Mouse (Mus musculus) heart, postnatal 0 days (tissue): ENCODE measurements at regions not wholly inside any gene's neighbourhood (a gene's known extent, or its start where the extent isn't known, plus 50 kb on each side); places are given as distances from the start of the nearest gene placed in this dataset.

Experiments used
- ATAC-seq: fragments of 200-750 bp; cut with Nextera tagmentation; 2 replicates; pipeline ENCODE4 v1.8.0; 2017; ENCODE audit warnings: low read depth, moderate number of reproducible peaks, moderate library complexity; ENCODE audit not compliant: insufficient read depth
- DNase-seq: peaks from one replicate; pipeline ENCODE4 v3.0.0-alpha.2; 2016; ENCODE audit warnings: low spot score
- H3K27ac ChIP-seq: fragments of 300-500 bp; sonication (generic); 2 replicates; pipeline ENCODE4 v1.5.1; 2014; ENCODE audit warnings: low read depth, mild to moderate bottlenecking
- H3K27me3 ChIP-seq: fragments of 300-500 bp; sonication (generic); 2 replicates; pipeline ENCODE4 v1.6.1; 2014; ENCODE audit warnings: low read length, mixed read lengths; ENCODE audit not compliant: control insufficient read depth, insufficient read depth
- H3K36me3 ChIP-seq: fragments of 300-500 bp; sonication (generic); replicated peaks from 2 replicates; pipeline ENCODE4 v1.6.1; 2014; ENCODE audit warnings: low read length, mixed read lengths; ENCODE audit not compliant: control insufficient read depth, insufficient read depth
- H3K4me1 ChIP-seq: fragments of 300-500 bp; sonication (generic); 2 replicates; pipeline ENCODE4 v1.6.1; 2014; ENCODE audit warnings: antibody characterized with exemption; ENCODE audit not compliant: control insufficient read depth, insufficient read depth
- H3K4me2 ChIP-seq: fragments of 300-500 bp; sonication (generic); 2 replicates; pipeline ENCODE4 v1.6.1; 2014; ENCODE audit warnings: low read depth, mild to moderate bottlenecking, low read length, moderate library complexity
- H3K4me3 ChIP-seq: fragments of 300-500 bp; sonication (generic); 2 replicates; pipeline ENCODE4 v1.5.1; 2014; ENCODE audit warnings: low read depth, low read length
- H3K9ac ChIP-seq: fragments of 300-500 bp; sonication (generic); replicated peaks from 2 replicates; pipeline ENCODE4 v1.6.1; 2014; ENCODE audit warnings: low read depth, low read length, mixed read lengths
- H3K9me3 ChIP-seq: fragments of 300-500 bp; sonication (generic); replicated peaks from 2 replicates; pipeline ENCODE4 v1.6.1; 2016; ENCODE audit warnings: low read length; ENCODE audit not compliant: control insufficient read depth
- CTCF ChIP-seq: IDR thresholded peaks from 2 replicates; pipeline ENCODE4 v1.5.1; 2016; ENCODE audit warnings: antibody characterized with exemption, control low read depth, low read depth
- EP300 ChIP-seq: IDR thresholded peaks from 2 replicates; pipeline ENCODE4 v1.6.1; 2016; ENCODE audit warnings: antibody characterized with exemption, low read depth
- WGBS: fragments of 180-500 bp; shearing (Covaris S2); extraction: QIAGEN DNeasy Blood & Tissue Kit; methylation state at CpG from one replicate; pipeline ENCODE4 v1.1.7; 2014; 5-methylcytosine and 5-hydroxymethylcytosine counted together

GRCm38 (mm10) chr2:75087164-75087563 lies 261.6 kb downstream of the Mtx2 start:
- Histone ChIP-seq H3K27me3 (no peaks in the 10 kb centered on the region), H3K4me1 (peaks cover 6% of the 10 kb centered on the region; the same call in 1 of the 2 replicates), H3K4me2 (peak overlapping the region; percentile 42; the same call in 1 of the 2 replicates), H3K9ac (no peak overlapping the region), H3K4me3 (0 out of 2 replicates have a peak overlapping the region, but pooled peaks have one; percentile 1), H3K36me3 (no peaks in the 10 kb centered on the region), H3K27ac (no peak overlapping the region), H3K9me3 (no peaks in the 10 kb centered on the region)
- TF ChIP-seq EP300 = no peak
- no peak for TF ChIP-seq CTCF
- ATAC-seq (no peak), DNase-seq (no peak)
- 36% methylated on average over 12 of the region's 12 CpGs for WGBS

- no peak overlapping the region for H3K27ac ChIP-seq
- H3K36me3 ChIP-seq = no peaks in the 10 kb centered on the region
- H3K9me3 ChIP-seq = no peaks in the 10 kb centered on the region
- TF ChIP-seq CTCF (no peak), EP300 (no peak)
- H3K4me3 ChIP-seq = no peak overlapping the region
- H3K27me3 ChIP-seq = no peaks in the 10 kb centered on the region
- H3K4me2 ChIP-seq = no peak overlapping the region
- DNase-seq (no peak), ATAC-seq (no peak)
- 61% methylated on average over 8 of the region's 8 CpGs for WGBS
- peaks cover 6% of the 10 kb centered on the region; the same call in 1 of the 2 replicates for H3K4me1 ChIP-seq
- H3K9ac ChIP-seq = no peak overlapping the region
These were observed 263.6 kb downstream of the Mtx2 start for GRCm38 (mm10) chr2:75089186-75089585.

GRCm38 (mm10) chr2:75089616-75090015 lies 264.0 kb downstream of the Mtx2 start:
- Histone ChIP-seq H3K36me3 (no peaks in the 10 kb centered on the region), H3K4me2 (no peak overlapping the region), H3K4me1 (peaks cover 6% of the 10 kb centered on the region; the same call in 1 of the 2 replicates), H3K4me3 (no peak overlapping the region), H3K27ac (no peak overlapping the region), H3K9me3 (no peaks in the 10 kb centered on the region), H3K9ac (no peak overlapping the region), H3K27me3 (no peaks in the 10 kb centered on the region)
- 39% methylated on average over 6 of the region's 6 CpGs for WGBS
- ATAC-seq (no peak), DNase-seq (no peak)
- TF ChIP-seq CTCF (no peak), EP300 (no peak)

GRCm38 (mm10) chr2:75090439-75090838 lies 264.8 kb downstream of the Mtx2 start:
- Histone ChIP-seq H3K27ac (no peak overlapping the region), H3K9ac (no peak overlapping the region), H3K9me3 (no peaks in the 10 kb centered on the region), H3K27me3 (no peaks in the 10 kb centered on the region), H3K4me1 (peaks cover 6% of the 10 kb centered on the region; the same call in 1 of the 2 replicates), H3K4me2 (no peak overlapping the region), H3K4me3 (no peak overlapping the region), H3K36me3 (no peaks in the 10 kb centered on the region)
- ATAC-seq (no peak), DNase-seq (no peak)
- no peak for TF ChIP-seq EP300
- no peak for TF ChIP-seq CTCF
- 75% methylated on average over 16 of the region's 16 CpGs for WGBS

- no peak overlapping the region for H3K27ac ChIP-seq
- no peak overlapping the region for H3K4me3 ChIP-seq
- 46% methylated on average over 11 of the region's 11 CpGs for WGBS
- H3K27me3 ChIP-seq = no peaks in the 10 kb centered on the region
- no peak overlapping the region for H3K9ac ChIP-seq
- ATAC-seq = no peak
- H3K4me2 ChIP-seq = no peak overlapping the region
- H3K36me3 ChIP-seq = no peaks in the 10 kb centered on the region
- no peak for DNase-seq
- TF ChIP-seq EP300 = no peak
- no peak for TF ChIP-seq CTCF
- H3K9me3 ChIP-seq = no peaks in the 10 kb centered on the region
- no peaks in the 10 kb centered on the region for H3K4me1 ChIP-seq
These were observed 275.9 kb downstream of the Mtx2 start for GRCm38 (mm10) chr2:75101501-75101900.

- WGBS = 70% methylated on average over 9 of the region's 9 CpGs
- no peak overlapping the region for H3K4me3 ChIP-seq
- no peak overlapping the region for H3K9ac ChIP-seq
- no peak for TF ChIP-seq CTCF
- no peak for TF ChIP-seq EP300
- H3K9me3 ChIP-seq = no peaks in the 10 kb centered on the region
- H3K27ac ChIP-seq = no peak overlapping the region
- no peak for ATAC-seq
- no peaks in the 10 kb centered on the region for H3K27me3 ChIP-seq
- no peaks in the 10 kb centered on the region for H3K36me3 ChIP-seq
- no peak overlapping the region for H3K4me2 ChIP-seq
- DNase-seq = no peak
- no peaks in the 10 kb centered on the region for H3K4me1 ChIP-seq
These were observed 287.1 kb downstream of the Mtx2 start for GRCm38 (mm10) chr2:75112751-75113150.
